Mouse (Mus musculus): ENCODE measurements around the gene Hspb8.

The Hspb8 gene

DNA sequence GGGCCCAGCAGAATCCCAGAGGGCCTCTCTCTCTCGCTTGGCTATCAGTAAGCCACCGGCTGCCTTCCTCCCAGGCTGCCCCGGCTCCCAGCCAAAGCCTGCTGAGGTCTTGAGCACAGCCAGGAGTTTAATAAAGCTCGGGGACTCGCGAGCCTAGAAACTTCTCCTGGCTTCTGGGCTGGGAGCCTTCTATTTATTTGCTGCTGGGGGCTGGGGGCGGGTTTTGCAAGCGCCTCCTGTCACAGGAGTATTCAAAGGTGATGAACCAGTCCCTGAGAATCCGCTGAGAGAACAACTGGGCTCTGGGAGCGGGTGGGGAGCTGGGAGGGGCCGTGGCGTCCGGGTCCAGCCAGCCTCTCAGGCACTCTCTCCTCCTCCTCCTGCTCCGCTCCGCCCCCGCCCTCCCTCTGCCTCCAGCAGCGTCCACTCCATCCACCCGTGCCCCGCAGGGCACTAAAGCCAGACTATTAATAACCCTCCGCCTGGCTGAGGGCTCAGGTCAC lies at the start of gene Hspb8:
TSS of gene Hspb8 (minus strand) at position 166 of the 503 bp plus-strand sequence.
- no peak for TF ChIP-seq GATA4 (IDR thresholded peaks at IDR 0.05; ENCODE audit: insufficient replicate concordance, low read length)

DNA sequence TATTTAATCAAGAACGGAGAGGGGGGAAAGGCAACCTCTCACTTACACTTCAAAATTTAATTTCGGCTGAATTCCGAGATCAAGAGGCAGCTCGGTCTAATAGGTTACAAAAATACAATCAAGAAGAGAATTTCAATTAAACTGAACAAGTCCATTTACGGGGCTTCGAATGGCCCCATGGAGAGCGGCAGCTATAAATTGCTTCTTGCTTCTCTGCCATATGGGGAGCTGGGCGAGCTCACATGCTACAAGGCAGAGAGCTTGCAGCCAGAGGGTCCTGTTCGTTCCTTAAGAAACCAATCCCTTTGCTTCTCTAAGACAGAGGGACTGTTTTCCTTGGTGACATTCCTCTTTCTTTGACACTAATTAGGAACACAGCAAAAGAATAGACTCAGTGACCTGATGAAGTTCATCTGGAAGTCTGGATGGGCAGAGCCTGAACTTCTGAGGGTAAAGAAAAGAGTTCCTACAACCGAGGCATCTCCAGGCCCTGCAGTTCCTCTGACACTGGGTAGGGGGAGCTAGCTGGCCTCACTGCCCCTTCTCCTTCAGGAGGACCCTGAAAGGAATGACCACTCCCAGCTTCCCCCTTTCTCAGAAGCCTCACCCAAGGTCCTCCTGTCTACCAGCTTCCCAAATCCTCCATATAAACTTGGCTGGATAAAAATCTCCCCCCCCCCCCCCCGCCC lies 38.8 kb upstream of the Hspb8 start:
- TF ChIP-seq GATA4 (IDR thresholded peaks at IDR 0.05; ENCODE audit: insufficient replicate concordance, low read length): no peak

DNA sequence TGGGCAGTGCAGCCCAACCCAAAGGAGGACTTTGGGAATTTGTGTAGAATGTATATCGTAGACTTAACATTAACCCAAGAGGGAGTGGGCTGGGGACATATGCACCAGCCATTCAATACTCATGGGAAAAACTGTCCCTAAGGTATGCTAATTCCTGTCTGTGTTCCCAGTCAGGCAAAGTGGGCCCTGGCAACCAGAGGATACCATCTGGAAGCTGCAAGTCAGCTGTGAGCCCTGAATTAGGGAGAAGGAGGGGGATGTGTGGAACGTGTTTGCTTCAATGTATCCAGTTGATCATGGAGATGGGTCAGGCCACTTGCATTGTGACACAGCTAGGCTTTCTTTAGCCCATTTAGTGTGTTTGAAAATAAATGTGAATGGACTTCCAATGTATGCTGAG lies 37.3 kb upstream of the Hspb8 start:
- TF ChIP-seq GATA4 (IDR thresholded peaks at IDR 0.05; ENCODE audit: insufficient replicate concordance, low read length): no peak

DNA sequence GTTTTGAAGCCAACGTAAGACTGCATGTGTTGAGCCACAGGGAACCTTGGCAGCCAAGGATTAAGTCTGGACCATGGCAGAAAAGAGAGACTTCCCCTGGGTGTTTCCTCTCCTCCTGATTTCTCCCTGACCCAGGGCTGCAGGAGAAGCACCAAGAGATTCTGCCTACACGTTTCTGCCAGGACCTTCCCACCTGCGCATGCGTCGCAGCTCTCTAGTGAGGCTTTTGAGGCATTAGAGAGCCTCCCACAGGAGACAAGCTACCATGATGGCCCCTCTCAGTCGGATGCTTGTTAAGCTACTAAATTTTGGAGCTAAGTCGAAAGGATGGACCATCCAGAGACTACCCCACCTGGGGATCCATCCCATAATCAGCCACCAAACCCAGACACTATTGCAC lies 35.1 kb upstream of the Hspb8 start:
- no peak for TF ChIP-seq GATA4 (IDR thresholded peaks at IDR 0.05; ENCODE audit: insufficient replicate concordance, low read length)

DNA sequence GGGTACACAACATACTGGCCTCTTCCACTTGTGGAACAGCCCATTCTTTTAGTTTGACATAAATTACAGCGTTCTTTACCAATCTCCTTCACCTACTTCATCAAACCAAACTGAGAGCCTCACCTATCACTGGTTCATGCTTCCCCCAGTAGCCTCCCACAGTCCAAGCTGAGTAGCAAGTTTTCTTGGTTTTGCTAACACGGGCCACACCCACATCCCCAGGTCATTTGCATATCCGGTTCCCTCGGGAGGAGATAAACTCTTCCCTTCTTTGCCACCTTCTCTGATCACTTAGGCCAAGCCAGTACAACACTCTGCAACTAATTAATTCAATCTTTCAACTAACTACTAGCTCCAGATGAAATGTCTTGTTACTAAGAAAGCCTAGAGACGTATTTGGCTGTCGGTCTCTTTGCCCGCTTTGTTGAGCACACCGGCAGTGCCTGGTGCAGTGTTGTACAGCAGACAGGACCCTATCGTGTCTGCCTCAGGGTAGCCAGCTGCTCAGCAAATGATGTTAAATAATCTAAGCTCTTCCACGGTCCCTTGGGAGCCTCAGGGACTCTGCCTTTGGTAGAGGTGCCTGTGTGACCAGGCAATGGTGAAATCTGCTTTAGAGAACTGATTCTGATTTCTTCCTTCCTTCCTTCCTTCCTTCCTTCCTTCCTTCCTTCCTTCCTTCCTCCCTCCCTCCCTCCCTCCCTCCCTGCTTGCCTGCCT lies 34.3 kb upstream of the Hspb8 start:
- TF ChIP-seq GATA4 (IDR thresholded peaks at IDR 0.05; ENCODE audit: insufficient replicate concordance, low read length): no peak

DNA sequence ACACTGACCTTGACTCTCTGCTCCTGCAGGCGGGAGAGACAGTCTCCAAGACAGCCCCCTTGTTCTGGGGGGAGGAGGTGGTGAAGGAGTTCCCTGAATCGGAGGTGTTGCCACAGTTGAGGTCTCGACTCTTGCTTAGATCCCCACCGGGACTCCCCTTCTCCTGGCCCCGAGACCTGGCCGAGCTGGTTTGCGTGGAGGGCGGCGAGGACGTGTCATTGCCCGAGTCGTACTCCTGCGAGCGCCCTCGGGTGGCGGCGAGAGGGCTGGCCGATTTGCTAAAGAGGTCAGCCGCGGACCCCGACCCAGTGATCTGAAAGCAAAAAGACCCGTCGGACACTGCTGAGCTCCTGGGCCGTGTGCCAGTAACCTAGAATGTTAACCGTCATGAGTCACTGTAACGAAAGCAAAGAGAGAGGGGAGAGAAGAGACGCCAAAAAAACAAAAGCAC lies 30.8 kb upstream of the Hspb8 start:
- TF ChIP-seq GATA4 (IDR thresholded peaks at IDR 0.05; ENCODE audit: insufficient replicate concordance, low read length): no peak

DNA sequence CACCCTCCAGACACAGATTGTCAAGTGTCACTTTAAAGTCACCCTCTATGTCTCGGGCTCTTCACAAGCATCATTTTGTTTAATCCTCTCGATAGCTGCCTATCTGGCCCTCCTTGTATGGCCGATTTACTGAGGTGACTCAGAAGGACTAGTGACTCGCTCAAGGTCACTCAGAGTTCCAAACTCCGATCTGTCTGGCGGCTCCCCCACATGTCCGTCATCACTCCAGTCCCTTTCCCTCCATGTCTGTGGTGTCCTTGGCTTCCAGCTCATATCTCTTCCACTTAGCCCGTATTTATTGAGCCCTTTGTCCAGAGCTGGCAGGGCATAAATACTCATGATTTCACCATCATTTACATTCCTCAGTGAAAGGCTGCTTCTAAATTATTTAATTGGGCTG lies 28.2 kb upstream of the Hspb8 start:
- TF ChIP-seq GATA4 (IDR thresholded peaks at IDR 0.05; ENCODE audit: insufficient replicate concordance, low read length): no peak

DNA sequence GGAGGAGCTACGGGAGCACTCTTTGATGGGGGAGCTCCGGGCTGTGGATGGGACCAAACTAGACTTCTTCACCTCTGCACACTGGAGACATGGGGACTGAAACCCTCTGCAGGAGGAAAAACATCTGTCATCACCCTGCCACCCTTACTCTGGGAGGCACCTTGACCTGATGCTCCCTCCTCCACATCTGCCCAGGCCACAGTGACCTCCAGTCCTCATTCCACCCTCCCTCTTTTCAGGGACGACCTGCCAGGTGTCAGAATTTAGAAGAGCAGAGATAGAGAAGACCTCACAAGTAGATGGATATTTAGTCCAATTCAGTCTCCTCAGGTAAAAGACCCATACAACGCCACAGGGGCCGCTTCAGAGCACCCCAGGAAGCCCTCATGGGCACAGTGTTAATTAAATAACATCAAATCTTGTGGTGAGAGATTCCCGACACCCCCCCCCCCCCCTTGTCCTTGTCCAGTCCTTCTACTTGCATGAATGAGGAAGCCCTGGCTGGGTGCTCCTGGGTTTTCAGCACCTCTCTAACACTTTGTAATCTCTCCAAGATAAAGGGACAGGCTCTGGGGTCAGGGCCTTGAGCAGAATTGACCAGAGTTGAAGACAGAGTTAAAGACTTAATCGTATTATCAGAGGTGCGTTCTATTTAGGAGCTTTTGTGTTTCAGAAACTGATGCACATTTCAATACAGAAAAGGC lies 27.0 kb upstream of the Hspb8 start:
- no peak for TF ChIP-seq GATA4 (IDR thresholded peaks at IDR 0.05; ENCODE audit: insufficient replicate concordance, low read length)

DNA sequence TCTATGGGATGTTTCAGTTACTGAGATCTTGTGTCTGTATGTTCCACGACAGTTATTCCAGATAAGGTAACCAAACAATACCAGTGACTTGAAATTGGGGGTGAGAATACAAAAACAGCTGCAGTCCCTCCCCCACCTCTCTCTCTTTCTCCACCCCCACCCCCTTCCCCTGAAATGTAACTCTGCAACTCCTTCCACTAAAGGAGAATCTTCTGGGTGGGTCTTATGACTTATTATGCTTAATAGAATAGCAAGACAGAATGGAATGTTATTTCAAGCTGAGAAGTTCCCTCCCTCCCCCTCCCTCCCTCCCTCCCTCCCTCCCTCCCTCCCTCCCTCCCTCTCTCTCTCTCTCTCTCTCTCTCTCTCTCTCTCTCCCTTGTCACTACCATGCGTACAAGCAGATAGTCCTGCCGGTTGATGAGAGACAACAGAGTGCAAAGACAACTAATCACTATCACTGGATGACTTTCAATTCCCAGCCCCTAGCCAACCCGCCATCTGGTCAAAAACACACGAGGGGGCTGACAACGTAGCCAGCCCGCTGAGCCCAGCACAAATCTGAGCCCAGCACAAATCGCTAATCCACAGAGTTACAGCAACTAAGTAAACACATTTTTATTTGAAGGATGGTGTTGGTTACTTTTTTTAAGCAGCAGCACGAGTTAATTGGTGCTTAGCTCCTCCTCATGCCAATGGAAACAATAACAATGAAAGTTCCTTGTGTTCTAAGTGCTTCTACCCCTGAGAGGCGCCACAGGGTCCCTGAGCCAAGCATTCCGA lies 25.9 kb upstream of the Hspb8 start:
- TF ChIP-seq GATA4 (IDR thresholded peaks at IDR 0.05; ENCODE audit: insufficient replicate concordance, low read length): no peak

DNA sequence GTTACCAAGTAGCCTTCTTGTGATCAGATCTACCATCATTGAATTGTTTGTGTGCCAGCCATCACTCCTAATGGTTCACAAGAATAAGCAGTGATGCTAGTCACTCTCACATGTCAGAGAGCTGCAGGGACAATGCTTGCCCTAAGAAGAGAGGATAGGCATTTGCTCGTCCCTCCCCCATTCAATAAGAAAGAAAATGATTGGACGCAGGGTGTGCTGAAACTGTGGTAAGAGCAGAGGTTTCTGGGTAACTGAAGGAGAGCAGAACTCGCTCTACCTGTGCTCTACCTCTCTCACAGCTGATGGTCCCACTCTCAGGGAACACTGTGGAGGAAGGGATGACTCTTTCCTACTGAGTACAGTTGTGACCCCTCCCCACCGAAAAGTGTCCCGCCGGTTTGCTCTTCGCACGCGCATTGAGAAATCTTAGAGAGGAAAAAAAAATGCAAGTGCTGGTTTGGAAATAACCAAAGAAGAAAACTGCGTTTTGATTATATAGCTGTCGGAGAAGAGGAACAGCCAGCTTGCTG lies 25.2 kb upstream of the Hspb8 start:
- TF ChIP-seq GATA4 (IDR thresholded peaks at IDR 0.05; ENCODE audit: insufficient replicate concordance, low read length): no peak

DNA sequence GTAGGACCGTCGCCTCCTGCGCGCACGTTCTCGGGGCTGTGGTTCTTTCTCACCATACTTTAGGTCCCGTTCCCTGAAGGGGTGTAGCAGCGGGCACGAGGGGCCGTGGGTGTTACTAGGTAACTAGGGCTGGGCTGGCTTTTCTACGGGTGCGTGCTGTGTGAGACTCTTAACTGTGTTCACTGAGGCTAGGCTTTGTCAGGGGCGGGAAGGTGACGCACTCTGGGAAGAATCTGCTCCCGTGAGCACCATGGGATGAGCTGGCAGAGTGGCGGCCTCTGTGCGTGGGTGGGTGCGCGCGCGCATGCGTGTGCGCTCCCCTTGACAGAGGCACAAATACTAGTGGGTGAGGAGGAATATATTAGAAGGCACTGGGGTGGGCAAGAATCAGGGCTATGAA lies 23.9 kb upstream of the Hspb8 start:
- TF ChIP-seq GATA4 (IDR thresholded peaks at IDR 0.05; ENCODE audit: insufficient replicate concordance, low read length): no peak

DNA sequence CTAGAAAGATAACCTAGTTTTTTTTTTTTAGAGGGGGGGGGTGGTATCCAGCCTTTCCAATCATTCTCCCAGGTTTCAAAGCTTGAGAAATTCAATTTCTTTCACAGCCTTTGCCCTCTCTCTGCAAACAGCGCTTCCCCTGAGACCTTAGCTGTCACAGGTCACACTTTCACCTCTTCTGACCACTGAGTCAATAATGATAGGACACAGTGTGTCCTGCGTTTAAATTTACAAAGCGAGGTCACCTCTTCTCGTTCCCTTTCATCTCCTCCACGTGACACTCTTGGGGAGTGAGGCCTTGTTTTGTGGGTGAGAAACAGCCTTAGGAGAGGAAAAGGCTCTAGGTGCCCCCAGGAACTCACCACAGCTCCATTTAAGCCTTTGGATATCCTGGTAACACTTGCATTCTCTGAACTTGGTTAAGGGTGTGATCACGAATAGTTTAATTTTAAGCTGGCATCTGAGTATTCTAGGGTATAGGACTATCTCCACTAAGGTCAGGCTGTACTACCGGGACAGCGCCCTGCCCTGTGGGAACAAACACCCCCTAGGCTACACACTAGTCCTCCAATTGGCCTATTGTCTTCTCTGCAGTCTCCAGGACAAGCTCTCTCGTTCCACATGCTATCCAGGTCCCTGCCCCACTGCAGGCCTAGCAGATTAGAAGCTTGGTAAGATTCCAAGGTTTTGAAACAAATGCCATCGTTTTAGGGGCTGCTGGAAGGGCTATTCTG lies 23.1 kb upstream of the Hspb8 start:
- peak; percentile 90 for TF ChIP-seq GATA4 (IDR thresholded peaks at IDR 0.05; ENCODE audit: insufficient replicate concordance, low read length)

DNA sequence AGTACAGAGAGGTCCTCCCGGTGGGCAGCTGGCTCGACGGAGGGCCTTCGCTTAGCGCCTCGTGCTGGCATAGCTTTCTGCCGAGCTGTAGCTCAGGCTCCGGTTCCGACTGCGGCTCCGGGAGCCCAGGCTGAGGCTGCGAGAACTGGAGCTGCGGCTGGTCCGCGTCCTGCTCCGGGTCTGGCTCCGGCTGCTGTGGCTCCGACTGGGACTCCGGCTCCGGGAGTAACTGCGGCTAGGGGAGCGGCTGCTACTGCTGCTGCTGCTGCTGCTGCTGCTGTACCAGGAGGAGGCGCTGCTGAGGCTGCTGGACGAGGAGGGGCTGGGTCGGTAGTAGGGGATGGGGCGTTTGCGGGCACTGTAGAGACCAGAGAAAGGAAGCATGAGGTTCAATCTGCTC lies 21.9 kb upstream of the Hspb8 start:
- TF ChIP-seq GATA4 (IDR thresholded peaks at IDR 0.05; ENCODE audit: insufficient replicate concordance, low read length): no peak

DNA sequence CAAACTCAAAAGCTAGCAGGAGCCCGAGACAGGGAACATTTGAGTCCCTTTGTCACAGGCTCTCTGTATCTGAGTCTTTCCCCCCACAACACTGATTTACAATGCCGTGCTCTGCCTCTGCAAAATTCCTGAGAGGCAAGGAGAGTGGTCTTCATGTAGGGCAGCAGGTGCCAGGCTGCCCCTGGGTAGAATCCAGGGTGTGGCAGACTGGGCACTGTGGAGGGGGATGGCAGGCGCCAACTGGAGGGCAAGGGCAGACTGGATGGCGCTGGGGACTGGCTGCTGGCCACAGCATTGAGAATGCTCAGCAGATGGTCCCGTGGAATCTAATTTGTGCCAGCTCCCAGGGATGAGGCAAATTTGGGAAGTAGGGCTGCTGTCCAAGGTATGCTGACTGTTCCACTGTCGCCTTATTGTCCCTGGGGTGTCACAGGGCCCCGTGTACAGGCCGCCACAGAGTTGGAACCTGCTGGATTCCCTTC lies 20.8 kb upstream of the Hspb8 start:
- no peak for TF ChIP-seq GATA4 (IDR thresholded peaks at IDR 0.05; ENCODE audit: insufficient replicate concordance, low read length)
